Mouse (Mus musculus) layer of hippocampus, adult 2 months (tissue): ENCODE measurements around the gene Fubp3. TPM values are rescaled to one million over a fixed set of nuclear protein-coding genes. Genes with fewer than 3 reads are reported as not detected.

Source experiments
- DNase-seq, 2 experiments: peaks; one replicate each; pipeline ENCODE4 v3.0.0; 2022; ENCODE audit warnings: low spot score in 2 of 2
- H3K27ac ChIP-seq: fragments of 200-600 bp; 2 replicates; pipeline ENCODE4 v1.8.1; 2022
- H3K4me3 ChIP-seq: fragments of 200-600 bp; 2 replicates; pipeline ENCODE4 v1.8.1; 2022; ENCODE audit warnings: mild to moderate bottlenecking
- CTCF ChIP-seq: fragments of 200-600 bp; conservative IDR thresholded peaks from 2 replicates; pipeline ENCODE4 v1.8.1; 2022; ENCODE audit warnings: antibody characterized with exemption, mild to moderate bottlenecking, moderate library complexity
- total RNA-seq, 2 experiments: library from RNA; stranded (reverse); gene quantifications; 2 replicates each; pipeline ENCODE4 v1.2.3; 2021

The Fubp3 gene
- total RNA-seq, 2 experiments from 2014 or later = 41.3 to 42.1 TPM

DNA sequence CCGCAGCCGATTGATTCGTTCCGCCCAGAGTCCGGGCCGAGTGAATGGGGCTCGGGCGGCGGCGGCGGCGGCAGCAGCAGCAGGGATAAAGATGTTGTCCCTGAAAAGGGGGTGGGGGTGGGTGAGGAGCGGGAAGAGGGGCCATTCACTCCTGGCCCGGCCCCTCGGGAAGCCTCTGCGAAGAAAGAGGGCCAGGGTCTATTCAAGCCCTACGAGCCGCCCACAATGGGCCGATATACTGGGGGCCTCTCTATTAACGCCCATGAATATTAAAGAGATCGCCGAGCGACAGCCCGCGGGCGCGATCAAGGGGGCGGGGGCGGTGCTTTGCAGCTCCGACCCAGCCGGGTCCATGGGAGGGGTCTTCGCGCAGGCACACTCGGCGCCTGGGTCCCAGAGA is 64.3 kb downstream of the Fubp3 start:
- no peak for DNase-seq

DNA sequence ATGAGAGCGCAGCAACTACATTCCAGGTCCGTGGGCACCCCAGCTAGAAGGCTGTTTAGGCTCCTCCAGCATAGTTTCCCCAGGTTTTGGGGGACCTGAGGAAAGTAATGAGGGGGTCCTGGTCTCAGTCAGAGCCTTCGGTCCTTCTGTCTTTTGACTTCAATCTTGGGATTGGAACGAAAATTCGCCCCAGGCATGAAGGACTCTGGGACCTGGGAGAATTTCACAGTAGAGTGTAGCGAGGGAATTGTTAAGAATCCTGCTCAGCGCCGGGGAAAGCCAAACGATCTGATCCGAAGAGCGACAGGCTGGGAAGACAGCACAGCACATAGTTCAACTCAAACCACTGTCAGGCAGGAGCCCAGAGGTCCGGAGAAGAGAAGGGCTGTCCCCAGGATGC is 64.9 kb downstream of the Fubp3 start:
- no peak overlapping the region for H3K27ac ChIP-seq
- DNase-seq = no peak
- H3K4me3 ChIP-seq = no peak overlapping the region
- no peak for TF ChIP-seq CTCF

More for the DNA sequence above, 64.3 kb downstream of the Fubp3 start:
- TF ChIP-seq CTCF = no peak
- no peak overlapping the region for H3K27ac ChIP-seq
- H3K4me3 ChIP-seq = no peak overlapping the region

DNA sequence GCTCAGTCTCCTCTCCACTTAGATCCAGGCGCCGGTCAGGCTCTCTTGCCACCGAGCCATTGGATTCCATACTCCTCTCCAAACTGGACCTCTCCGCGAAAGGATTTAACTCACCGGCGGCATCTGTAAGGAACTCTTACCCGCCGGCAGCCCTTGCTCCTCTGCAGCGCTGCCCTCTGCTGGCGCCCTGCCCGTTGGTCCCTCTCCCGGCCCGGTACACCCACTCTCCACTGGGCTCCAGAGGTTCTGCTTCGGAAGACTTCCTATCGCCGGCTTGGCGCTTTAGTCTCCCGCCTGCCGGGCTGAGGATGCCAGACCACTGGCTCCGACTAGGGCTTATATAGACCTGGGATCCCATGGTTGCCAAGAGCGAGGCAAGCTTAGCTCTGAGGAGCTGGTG is 65.4 kb downstream of the Fubp3 start:
- no peak overlapping the region for H3K27ac ChIP-seq
- no peak overlapping the region for H3K4me3 ChIP-seq
- DNase-seq = no peak
- peak; percentile 44 for TF ChIP-seq CTCF

DNA sequence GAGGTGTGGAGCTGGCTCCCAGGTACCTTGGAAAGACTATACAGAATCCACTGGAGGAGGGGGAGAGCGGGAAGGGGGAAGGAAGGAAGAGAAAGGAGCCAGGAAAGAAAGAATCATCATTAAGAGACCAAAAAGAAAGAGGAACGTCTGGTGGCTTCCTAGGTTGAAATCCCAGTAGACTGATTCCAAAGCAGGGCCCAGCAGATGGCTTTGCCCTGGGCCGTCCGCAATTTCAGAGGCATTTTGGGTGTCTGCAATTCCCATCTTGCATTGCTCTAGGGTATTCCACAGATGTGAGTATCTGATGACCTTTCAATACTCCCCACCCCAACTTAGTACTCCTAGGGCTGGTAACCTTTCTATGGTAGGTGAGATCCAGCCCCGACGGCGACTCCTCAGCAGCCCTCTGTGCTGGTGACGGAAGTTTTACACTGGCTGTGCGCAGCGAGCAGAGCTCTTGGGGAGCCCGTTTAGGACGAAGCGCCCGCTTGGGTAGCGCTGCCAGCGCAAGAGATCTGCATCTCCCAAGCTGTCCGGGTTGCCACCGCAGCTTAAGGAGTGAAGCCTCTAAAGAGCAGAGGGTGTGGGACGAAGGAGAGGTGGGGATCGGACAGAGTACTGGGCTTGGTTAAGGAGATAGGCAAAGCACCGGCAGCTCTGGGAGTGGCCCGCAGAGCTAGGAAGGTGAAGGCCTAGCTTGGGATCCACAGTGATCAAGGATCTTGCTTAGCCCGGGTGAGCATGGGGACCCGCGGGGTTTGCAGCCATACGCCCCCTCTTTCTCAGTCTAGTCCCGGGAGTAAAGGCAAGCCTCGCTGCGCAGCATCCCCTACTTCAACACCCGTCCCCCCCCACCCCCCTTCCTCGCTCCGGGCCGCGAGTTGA is 66.4 kb downstream of the Fubp3 start:
- H3K4me3 ChIP-seq = no peak overlapping the region
- no peak for TF ChIP-seq CTCF
- no peak for DNase-seq
- no peak overlapping the region for H3K27ac ChIP-seq

DNA sequence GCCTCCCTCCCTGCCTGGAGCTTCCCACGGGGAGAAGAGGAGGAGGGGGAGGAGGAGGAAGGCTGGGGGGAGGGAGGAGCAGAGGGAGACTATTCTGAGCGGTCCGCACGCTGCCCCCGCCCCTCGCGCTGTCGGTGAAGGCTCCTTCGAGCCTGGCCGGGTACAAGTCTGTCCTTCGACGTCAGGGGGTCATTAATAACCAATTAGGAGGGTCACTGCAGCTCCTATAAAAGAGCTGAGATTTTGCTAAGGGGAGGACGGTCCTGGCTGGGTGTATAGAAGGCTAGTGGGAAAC is 67.0 kb downstream of the Fubp3 start:
- no peak for DNase-seq
- H3K27ac ChIP-seq = no peak overlapping the region
- no peak for TF ChIP-seq CTCF
- no peak overlapping the region for H3K4me3 ChIP-seq

DNA sequence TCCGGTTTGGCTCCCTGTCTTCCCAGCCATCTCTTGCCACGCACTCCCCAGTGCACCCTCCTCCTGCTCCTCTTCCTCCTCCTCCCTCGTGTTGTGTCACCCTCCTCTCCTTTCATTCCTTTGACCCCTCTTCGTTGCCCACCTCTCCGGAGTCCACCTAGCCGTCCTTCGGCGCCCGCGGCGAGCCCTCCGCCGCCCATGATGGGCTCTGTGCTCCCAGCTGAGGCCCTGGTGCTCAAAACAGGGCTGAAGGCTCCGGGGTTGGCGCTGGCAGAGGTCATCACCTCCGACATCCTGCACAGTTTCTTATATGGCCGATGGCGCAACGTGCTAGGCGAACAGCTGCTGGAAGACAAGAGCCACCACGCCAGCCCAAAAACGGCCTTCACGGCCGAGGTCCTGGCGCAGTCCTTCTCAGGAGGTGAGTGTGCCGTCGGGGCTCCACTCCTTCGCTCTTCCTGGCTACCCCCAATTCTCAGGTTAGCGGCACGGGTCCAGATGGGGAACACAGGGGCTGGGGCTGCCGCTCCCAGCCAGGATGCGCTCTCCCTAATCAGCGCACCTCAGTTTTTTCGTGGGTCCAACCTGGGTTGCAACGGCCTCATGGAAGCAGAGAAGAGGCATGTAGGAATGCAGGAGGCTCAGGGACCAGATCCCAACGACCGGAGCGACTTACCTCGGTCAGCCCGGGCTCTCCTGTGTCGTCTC is 67.6 kb downstream of the Fubp3 start, which contains the start of gene Prdm12:
Gene Prdm12, plus strand, starts transcription at position 137 of the 708 bp plus-strand sequence.
- DNase-seq = no peak
- no peak within 1 kb of the TSS for H3K27ac ChIP-seq
- TF ChIP-seq CTCF = no peak
- no peak within 1 kb of the TSS; the same call in 1 of the 2 replicates for H3K4me3 ChIP-seq

DNA sequence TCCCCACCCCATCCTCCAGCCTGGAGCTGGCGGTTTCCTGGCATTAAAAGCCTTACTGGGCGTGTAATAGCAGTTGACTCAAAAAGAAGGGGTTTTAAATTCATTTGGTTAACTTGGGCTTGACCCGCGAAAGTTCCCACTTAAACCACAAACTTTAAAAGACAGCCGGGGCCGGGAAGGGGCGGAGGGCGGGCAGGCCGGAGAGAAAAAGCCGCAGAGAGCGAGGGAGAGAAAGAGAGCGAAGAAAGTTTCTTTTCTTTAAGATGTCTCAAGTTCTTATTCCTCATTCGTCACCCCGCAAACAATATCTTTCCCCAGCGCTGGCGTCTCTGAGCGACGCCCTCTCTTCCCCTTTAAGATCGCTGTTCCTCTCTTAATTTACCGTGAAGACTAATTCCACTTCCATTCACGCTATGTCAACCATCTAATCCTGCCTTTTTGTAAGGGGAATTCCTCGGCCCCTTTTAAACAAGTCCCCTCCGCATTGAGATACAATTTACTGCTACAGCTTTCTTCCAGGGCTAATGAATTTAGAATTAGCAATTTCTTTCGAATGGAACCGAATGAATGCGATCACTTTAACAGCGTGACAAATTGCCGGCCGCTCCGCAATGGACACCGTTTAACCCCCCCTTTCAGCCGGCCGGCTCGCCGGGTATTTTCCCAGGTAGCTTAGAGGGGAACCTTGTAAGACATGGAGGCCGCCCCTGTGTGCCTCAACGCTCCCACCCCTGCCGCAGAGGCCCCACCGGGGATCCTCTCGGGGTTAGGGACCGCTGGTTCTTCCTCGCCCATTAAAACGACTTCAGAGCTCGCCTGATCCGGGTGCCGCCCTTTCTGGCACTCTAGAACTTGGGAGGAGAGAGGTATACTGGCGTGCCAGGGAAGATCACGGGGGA is 68.4 kb downstream of the Fubp3 start:
- Histone ChIP-seq H3K4me3 (no peak overlapping the region; the same call in 1 of the 2 replicates), H3K27ac (no peak overlapping the region)
- no peak for DNase-seq
- TF ChIP-seq CTCF = no peak

DNA sequence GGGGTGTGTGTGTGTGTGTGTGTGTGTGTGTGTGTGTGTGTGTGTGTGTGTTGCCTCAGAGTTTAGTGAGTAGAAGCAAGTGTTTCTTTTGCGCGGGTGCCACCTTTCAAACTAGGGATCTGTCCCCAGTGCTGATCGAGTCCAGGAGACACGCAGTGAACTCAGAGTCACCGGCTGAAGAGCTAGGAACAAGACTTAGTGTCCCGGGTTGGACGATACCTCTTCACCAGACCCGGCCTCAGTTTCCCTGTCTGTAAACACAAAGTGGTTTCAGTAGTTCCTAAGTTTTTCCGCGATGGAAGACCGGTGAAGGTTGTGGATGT is 69.0 kb downstream of the Fubp3 start:
- no peak for DNase-seq
- no peak for TF ChIP-seq CTCF
- H3K4me3 ChIP-seq = no peak overlapping the region
- H3K27ac ChIP-seq = no peak overlapping the region

DNA sequence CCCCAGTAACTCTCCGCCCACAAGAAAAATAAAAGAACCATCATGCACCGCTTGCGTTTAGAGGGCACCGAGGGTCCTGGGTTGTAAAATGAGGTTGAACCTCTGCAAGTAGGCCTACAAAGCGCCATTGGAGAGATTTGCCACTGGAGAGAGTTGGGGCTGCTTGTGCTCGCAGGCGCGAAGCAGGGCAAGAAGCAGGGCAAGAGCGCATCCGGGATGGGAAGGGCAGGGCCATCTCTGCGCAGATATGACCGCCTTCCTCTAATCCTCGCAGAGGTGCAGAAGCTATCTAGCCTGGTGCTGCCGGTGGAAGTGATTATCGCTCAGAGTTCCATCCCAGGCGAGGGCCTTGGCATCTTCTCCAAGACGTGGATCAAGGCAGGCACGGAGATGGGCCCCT is 69.5 kb downstream of the Fubp3 start:
- no peak overlapping the region for H3K27ac ChIP-seq
- DNase-seq = no peak
- H3K4me3 ChIP-seq = no peak overlapping the region
- no peak for TF ChIP-seq CTCF

DNA sequence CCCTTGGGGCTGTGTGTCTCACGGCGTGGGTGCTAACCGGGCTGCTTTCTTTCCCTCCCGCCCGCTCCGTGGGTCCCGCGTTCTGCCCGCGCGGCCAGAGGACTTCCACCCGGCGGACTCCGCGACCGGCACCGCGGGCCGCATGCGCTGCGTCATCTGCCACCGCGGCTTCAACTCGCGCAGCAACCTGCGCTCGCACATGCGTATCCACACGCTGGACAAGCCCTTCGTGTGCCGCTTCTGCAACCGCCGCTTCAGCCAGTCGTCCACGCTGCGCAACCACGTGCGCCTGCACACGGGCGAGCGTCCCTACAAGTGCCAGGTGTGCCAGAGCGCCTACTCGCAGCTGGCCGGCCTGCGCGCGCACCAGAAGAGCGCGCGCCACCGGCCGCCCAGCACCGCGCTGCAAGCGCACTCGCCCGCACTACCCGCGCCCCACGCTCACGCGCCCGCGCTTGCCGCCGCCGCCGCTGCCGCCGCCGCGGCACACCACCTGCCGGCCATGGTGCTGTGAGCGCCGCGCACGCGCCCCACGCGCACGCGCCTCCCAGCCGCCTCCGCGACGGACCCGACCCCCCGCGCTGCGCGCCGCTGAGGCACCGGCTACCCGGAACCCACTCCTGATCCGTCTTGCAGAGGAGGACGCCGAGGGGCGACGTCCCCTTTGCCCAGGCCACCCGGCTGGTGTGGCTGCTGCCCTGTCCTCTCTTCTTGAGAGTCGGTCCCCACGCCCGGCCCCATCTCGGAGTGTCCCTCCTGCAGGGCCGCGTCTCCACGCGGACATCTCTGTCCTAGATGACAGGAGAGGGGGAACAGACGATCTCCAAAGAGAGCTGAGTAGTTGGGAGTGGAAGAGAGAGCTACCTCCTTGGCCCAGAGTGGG is 81.8 kb downstream of the Fubp3 start:
- no peak for TF ChIP-seq CTCF
- peak overlapping the region; percentile 74 for H3K27ac ChIP-seq
- H3K4me3 ChIP-seq = peak overlapping the region; percentile 60
- peak; percentile 55 to 58 for DNase-seq

DNA sequence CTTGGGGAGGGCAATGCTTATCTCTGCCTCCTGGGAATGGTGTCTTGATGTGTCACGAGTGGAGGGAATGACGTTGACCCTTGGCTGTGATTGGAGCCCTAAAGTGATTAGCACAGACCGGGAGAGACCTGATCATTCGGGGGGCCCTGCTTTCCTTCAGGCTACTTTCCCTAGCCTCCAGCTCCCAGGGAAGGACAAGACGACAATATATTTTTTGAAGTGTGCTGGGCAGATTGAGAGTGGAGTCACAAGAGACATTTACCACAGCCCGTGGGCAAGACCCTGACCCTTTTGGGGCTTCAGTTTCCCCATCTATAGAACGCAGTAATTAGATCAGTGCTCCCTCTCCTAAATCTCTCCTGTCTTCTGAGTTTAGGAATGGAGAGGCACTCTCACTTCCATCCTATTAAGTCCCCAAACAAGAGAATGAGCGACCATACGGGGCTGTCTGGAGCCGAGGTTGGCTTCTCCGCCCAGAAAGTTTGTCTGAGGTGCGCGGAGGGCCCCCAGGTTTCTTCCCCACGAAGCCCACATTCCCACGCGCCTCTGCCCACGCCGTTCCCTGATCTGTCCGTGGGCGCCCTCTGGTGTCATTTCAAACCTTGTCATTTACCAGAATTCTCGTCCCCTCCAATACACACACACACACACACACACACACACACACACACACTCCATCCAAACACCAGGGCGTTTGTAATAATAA is 82.6 kb downstream of the Fubp3 start:
- Histone ChIP-seq H3K27ac (peak overlapping the region; percentile 71; the same call in 1 of the 2 replicates), H3K4me3 (peak overlapping the region; percentile 59)
- DNase-seq = peak; percentile 59 to 71
- TF ChIP-seq CTCF = peak; percentile 68
